Mouse (Mus musculus) liver, adult (tissue): Measurements from ENCODE around the gene Atl3.
A peak's percentile ranks its signal among the peaks of the same experiment; 100 is the strongest.

Experiments
- GATA4 ChIP-seq: IDR thresholded peaks from 2 replicates; pipeline ENCODE4 v1.6.1; 2014; ENCODE audit warnings: mild to moderate bottlenecking, low read length; ENCODE audit not compliant: insufficient replicate concordance

Atl3 gene

GRCm38 (mm10) chr19:7491960-7492359, 1.9 kb upstream of the Atl3 start:
- no peak for TF ChIP-seq GATA4

GRCm38 (mm10) chr19:7492682-7493081, 1.2 kb upstream of the Atl3 start:
- TF ChIP-seq GATA4 = no peak

GRCm38 (mm10) chr19:7494187-7495015, 561 bp downstream of the Atl3 start:
- TF ChIP-seq GATA4 = peak; percentile 10; the same call in 1 of the 2 replicates

GRCm38 (mm10) chr19:7495221-7496038, 1.6 kb downstream of the Atl3 start:
- TF ChIP-seq GATA4 = no peak

GRCm38 (mm10) chr19:7498816-7499215, 5.0 kb downstream of the Atl3 start:
- TF ChIP-seq GATA4 = no peak

- no peak for TF ChIP-seq GATA4
These were observed 6.9 kb downstream of the Atl3 start for GRCm38 (mm10) chr19:7500701-7501100.

GRCm38 (mm10) chr19:7502432-7502831, 8.6 kb downstream of the Atl3 start:
- no peak for TF ChIP-seq GATA4

- no peak for TF ChIP-seq GATA4
These were observed 12.5 kb downstream of the Atl3 start for GRCm38 (mm10) chr19:7506321-7506720.

GRCm38 (mm10) chr19:7508026-7508425, 14.2 kb downstream of the Atl3 start:
- TF ChIP-seq GATA4 = no peak

GRCm38 (mm10) chr19:7516437-7516836, 22.6 kb downstream of the Atl3 start:
- TF ChIP-seq GATA4 = no peak

- TF ChIP-seq GATA4 = no peak
These were observed 27.8 kb downstream of the Atl3 start for GRCm38 (mm10) chr19:7521619-7522018.

- no peak for TF ChIP-seq GATA4
These were observed 29.0 kb downstream of the Atl3 start for GRCm38 (mm10) chr19:7522856-7523255.

GRCm38 (mm10) chr19:7523292-7523691, 29.5 kb downstream of the Atl3 start:
- TF ChIP-seq GATA4 = no peak

- TF ChIP-seq GATA4 = no peak
These were observed 29.9 kb downstream of the Atl3 start for GRCm38 (mm10) chr19:7523781-7524180.

GRCm38 (mm10) chr19:7524879-7525278, 31.0 kb downstream of the Atl3 start:
- TF ChIP-seq GATA4 = no peak
